Mouse (Mus musculus): ENCODE data around the gene Erich6b. TPM values are rescaled to one million over a fixed set of nuclear protein-coding genes. Genes with fewer than 3 reads are reported as not detected.

The Erich6b gene
- total RNA-seq, 2 experiments from 2014 or later = not detected

DNA sequence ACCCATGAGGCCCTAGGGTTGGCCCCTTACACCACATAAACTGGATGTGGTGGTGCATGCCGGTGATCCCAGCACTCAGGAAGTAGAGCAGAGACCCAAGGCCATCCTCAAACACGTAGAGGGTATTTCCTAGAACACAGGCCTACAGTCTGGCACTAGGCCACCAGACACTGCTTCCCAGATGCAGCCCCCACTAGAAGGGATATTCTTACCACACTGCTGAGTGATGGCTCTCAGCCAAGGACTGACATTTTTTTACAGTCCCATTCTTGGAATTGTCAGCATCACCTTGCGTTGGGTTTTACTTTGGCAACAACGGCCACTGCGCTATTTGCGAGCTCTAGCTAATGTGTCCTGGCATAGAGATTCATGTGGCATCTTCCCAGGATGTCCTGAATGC lies 18.9 kb downstream of the Erich6b start:
- DNase-seq = no peak
- Histone ChIP-seq H3K27ac (no peak overlapping the region), H3K4me3 (no peak overlapping the region)
- no peak for TF ChIP-seq CTCF (IDR thresholded peaks at IDR 0.05)
- intact Hi-C loops (cut with DNase I) = no loop called here

GRCm38 (mm10) chr14:75661548-75661947 lies 19.5 kb downstream of the Erich6b start:
- intact Hi-C loops (cut with DNase I) = no loop called here
- TF ChIP-seq CTCF (IDR thresholded peaks at IDR 0.05) = no peak
- H3K27ac ChIP-seq = no peak overlapping the region
- no peak overlapping the region for H3K4me3 ChIP-seq
- no peak for DNase-seq

- no peak for TF ChIP-seq CTCF (IDR thresholded peaks at IDR 0.05)
- Histone ChIP-seq H3K4me3 (no peak overlapping the region), H3K27ac (no peak overlapping the region)
- intact Hi-C loops (cut with DNase I) = no loop called here
- DNase-seq = no peak
These were observed 23.5 kb downstream of the Erich6b start for GRCm38 (mm10) chr14:75665430-75666180.

DNA sequence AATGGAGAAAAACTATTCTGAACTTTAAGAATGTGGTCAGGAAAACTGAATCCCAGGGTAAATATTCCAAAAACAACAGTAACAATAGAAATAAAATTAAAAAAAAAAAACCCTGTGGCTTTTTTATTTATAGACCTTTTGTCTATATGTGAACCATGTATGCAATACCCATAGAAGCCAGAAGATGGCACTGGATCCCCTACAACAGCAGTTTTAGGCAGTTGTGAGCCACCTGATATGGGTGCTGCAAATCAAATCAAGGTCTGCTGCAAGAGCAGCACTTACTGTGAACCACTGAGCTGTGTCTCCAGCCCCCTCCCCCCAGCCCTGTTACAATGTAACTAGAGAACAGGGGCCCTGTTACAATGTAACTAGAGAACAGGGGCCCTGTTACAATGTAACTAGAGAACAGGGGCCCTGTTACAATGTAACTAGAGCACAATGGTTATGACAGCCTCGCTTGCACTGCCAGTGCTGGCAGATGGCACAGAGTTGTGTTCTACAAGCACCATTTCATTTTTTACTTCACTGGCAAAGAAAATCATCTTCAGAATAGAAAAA lies 27.1 kb downstream of the Erich6b start:
- no peak overlapping the region for H3K27ac ChIP-seq
- DNase-seq = no peak
- intact Hi-C loops (cut with DNase I) = no loop called here
- TF ChIP-seq CTCF (IDR thresholded peaks at IDR 0.05) = no peak
- no peak overlapping the region for H3K4me3 ChIP-seq

- no peak overlapping the region for H3K4me3 ChIP-seq
- H3K27ac ChIP-seq = no peak overlapping the region
- DNase-seq = no peak
- TF ChIP-seq CTCF (IDR thresholded peaks at IDR 0.05) = no peak
- intact Hi-C loops (cut with DNase I) = no loop called here
These were observed 34.3 kb downstream of the Erich6b start for GRCm38 (mm10) chr14:75676316-75676715.

DNA sequence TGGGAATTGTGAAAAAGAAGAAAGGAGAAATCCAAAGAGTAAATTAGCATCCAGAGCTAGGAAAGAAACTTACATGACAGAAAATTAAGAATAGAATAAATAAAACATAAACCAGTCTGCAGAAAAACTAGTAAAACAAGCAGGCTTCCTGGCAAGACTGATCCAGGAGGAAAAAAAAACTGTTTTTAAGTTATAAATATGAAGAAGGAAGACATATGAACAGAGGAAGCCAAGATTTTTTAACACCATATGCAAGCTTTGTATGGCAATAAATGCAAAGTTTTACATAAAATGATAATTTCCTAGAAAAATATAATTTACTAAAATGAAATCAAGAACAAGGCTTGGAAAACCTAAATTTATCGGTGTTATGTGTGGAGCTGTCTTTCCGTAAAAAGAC lies 48.4 kb downstream of the Erich6b start:
- H3K4me3 ChIP-seq = no peak overlapping the region
- H3K27ac ChIP-seq = no peak overlapping the region
- TF ChIP-seq CTCF (IDR thresholded peaks at IDR 0.05) = no peak
- no peak for DNase-seq
- intact Hi-C loops (cut with DNase I) = no loop called here

DNA sequence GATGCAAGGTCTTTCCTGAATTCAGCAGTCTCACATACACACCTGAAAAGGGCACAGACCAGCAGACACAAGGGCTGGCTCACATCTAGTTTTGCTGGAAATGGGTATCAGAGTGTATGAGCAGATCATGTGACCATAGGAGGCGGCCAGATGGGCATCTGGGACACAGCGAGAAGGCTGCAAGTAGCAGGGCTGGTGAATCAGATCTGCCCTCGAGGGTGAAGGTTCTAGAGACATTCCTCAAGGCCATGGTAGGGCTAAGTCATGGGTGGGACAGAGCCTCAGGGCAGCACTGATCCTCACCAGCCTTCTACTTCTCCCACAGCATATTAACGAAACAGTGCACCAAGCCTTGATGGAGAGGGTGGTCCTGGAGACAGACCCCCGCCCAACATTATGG lies 54.0 kb downstream of the Erich6b start:
- no peak for DNase-seq
- Histone ChIP-seq H3K4me3 (no peak overlapping the region), H3K27ac (no peak overlapping the region)
- intact Hi-C loops (cut with DNase I) = no loop called here
- TF ChIP-seq CTCF (IDR thresholded peaks at IDR 0.05) = no peak

DNA sequence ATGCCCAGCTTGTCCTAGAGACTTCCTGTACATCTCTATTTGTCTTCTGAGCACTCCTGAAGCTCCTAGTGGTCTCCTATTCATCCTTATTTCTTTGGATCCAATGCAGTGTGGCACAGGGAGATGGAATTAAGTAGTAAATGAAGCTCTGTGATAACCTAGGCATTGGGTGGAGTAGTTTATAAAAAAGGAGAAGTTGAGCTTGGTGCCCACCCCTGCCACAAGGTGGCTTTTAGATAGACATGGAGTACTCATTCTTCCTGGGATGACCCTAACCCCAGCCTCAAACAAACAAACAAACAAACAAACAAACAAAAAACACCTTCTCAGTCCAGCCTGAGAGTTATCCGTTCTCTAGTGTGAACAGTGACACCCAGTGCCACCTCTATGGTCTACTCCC lies 55.9 kb downstream of the Erich6b start:
- no peak overlapping the region for H3K27ac ChIP-seq
- intact Hi-C loops (cut with DNase I) = no loop called here
- DNase-seq = no peak
- H3K4me3 ChIP-seq = no peak overlapping the region
- no peak for TF ChIP-seq CTCF (IDR thresholded peaks at IDR 0.05)

GRCm38 (mm10) chr14:75706647-75707046 lies 64.6 kb downstream of the Erich6b start:
- no peak for TF ChIP-seq CTCF (IDR thresholded peaks at IDR 0.05)

DNA sequence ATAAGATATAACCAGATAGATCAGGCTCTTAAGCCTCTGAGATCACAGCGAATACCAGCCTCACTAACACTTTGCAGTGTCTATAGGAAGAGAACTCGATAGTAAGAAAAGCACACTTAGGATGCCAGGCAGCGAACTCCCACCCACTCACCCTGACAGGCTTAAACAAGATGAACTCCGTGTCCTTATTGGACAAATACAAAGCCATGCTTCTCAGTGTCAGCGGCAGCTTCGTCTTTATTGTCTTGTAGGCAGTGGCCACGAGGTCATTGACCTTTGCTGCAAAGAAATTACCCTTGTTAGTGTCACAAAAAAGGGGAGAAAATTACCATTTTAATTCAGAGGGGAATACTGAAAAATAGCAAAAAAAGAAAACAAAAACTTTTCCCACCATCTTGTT lies 65.7 kb downstream of the Erich6b start:
- intact Hi-C loops (cut with DNase I) = no loop called here
- DNase-seq = no peak
- TF ChIP-seq CTCF (IDR thresholded peaks at IDR 0.05) = no peak
- Histone ChIP-seq H3K27ac (no peak overlapping the region), H3K4me3 (no peak overlapping the region)

More at GRCm38 (mm10) chr14:75706647-75707046, 64.6 kb downstream of the Erich6b start:
- H3K4me3 ChIP-seq = no peak overlapping the region
- intact Hi-C loops (cut with DNase I) = no loop called here
- no peak for DNase-seq
- H3K27ac ChIP-seq = no peak overlapping the region

GRCm38 (mm10) chr14:75708986-75709385 lies 66.9 kb downstream of the Erich6b start:
- intact Hi-C loops (cut with DNase I) = no loop called here
- no peak for TF ChIP-seq CTCF (IDR thresholded peaks at IDR 0.05)
- Histone ChIP-seq H3K4me3 (no peak overlapping the region), H3K27ac (no peak overlapping the region)
- DNase-seq = no peak

- intact Hi-C loops (cut with DNase I) = no loop called here
- no peak overlapping the region for H3K4me3 ChIP-seq
These were observed 69.7 kb downstream of the Erich6b start for GRCm38 (mm10) chr14:75711731-75712130.

DNA sequence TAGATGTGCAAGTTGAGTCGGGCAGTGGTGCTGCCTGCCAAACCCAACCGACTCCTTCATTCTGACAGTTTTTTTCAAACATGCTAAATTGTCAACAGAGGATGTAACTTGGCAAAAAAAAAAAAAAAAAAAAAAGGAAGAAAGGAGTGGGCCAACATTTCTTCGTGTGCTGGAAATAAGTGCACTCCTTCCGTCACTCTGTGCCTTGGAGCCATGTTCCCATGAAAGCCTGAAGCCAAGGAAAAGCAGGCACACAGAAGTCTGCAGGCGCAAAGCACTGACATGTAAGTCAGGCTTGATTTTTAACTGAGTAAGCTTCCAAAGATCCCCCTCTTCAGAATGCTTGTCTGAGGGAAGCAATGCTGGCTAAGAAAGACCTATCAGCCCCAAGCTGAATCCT lies 70.6 kb downstream of the Erich6b start:
- intact Hi-C loops (cut with DNase I) = no loop called here
- H3K4me3 ChIP-seq = no peak overlapping the region
- no peak for TF ChIP-seq CTCF (IDR thresholded peaks at IDR 0.05)
- H3K27ac ChIP-seq = no peak overlapping the region
- no peak for DNase-seq

More at GRCm38 (mm10) chr14:75711731-75712130, 69.7 kb downstream of the Erich6b start:
- no peak for TF ChIP-seq CTCF (IDR thresholded peaks at IDR 0.05)
- no peak overlapping the region for H3K27ac ChIP-seq
- DNase-seq = no peak

DNA sequence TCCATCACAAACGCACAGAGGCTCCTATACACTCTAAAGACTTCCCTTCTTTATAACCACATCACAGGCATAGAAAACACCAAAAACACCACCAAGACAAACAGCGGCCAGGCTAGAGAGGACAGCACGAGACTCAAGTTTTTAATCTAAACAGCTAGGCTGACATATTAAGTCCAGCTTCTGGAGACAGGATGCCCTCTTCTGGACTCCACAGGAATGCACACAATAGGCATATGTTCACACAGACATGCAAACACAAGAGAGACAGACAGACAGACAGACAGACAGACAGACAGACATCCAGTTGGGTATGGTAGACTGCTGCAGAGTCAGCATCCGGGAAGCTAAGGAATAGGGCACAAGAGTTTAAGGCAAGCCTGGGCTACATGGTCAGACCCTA lies 71.6 kb downstream of the Erich6b start:
- TF ChIP-seq CTCF (IDR thresholded peaks at IDR 0.05) = no peak; the same call in 1 of the 2 replicates
- DNase-seq = no peak
- Histone ChIP-seq H3K4me3 (no peak overlapping the region), H3K27ac (no peak overlapping the region)
- intact Hi-C loops (cut with DNase I) = no loop called here

All from gastrocnemius, adult 2 months (tissue).